Mouse (Mus musculus): ENCODE measurements at regions not wholly inside any gene's neighbourhood (a gene's known extent, or its start where the extent isn't known, plus 50 kb on each side); places are given as distances from the start of the nearest gene placed in this dataset.

DNA sequence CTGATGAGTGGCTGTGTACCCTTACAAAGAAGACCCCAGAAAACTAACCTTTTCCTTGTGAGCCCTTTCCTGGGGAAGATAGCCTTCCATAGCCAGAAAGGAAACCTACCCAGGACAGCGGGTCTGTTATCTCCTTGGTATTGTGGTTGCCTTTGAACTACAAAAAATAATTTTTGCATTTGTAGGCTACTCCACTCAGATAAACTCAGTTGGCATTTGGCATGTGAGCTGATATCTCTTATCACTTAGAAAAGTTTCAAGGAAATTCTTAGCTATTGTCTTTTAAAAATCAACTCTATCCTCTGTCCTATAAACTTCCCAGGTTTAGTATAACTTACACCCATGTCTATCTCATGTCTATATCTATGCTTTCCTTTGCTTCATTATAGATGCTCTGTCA is 154.0 kb downstream of the Wdr20rt start:
- no peak for TF ChIP-seq CTCF (IDR thresholded peaks at IDR 0.05; ENCODE audit: insufficient read depth, low read depth, low read length)
- TF ChIP-seq POLR2A (IDR thresholded peaks at IDR 0.05; ENCODE audit: insufficient read depth, low read depth, low read length): no peak

Data from olfactory bulb, adult 2 months (tissue).